Mouse (Mus musculus): ENCODE measurements at regions not wholly inside any gene's neighbourhood (a gene's known extent, or its start where the extent isn't known, plus 50 kb on each side); places are given as distances from the start of the nearest gene placed in this dataset.

DNA sequence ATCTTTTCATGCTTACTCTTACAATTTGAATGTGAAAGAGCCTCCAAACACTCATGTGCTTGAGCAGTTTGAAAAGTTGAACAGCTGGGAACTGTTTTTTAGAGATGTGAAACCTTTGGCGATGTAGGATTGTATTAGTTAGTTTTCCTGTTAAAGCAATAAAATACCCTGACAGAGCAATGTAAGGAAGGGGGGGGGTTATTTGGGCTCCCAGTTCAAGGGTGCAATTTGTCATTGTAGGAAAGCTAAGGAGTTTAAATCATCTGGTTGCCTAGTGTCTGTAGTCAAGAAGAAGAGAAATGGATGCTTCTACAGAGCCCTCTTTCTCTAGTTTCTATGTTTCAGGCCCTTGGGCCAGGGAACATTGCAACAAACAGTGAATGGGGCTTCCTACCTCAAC is 1674.5 kb upstream of the Acvr2a start:
- in situ Hi-C loops (cut with MboI; ENCODE audit: low sequenced_read_pairs in 2 of 2, unreplicated experiment in 2 of 2), result no loop called here
- Histone ChIP-seq H3K27ac (ENCODE audit: insufficient read depth, low read depth, low read length, poor library complexity, severe bottlenecking) (no peak overlapping the region), H3K4me3 (ENCODE audit: insufficient read depth in 1 of 2, low read depth in 1 of 2, low read length in 2 of 2, poor library complexity in 1 of 2, severe bottlenecking in 1 of 2) (no peak overlapping the region), H3K36me3 (ENCODE audit: control insufficient read depth, insufficient read depth, low read length, poor library complexity, severe bottlenecking) (no peaks in the 10 kb centered on the region), H3K9ac (ENCODE audit: insufficient read depth, low read depth, low read length, poor library complexity, severe bottlenecking) (no peak overlapping the region), H3K9me3 (ENCODE audit: control insufficient read depth, insufficient read depth, low read depth, low read length) (no peaks in the 10 kb centered on the region), H3K4me1 (ENCODE audit: control insufficient read depth in 2 of 2, insufficient read depth in 2 of 2, low read length in 2 of 2, poor library complexity in 1 of 2) (no peaks in the 10 kb centered on the region)
- no peak for DNase-seq (ENCODE audit: low read depth, low spot score)
- TF ChIP-seq ZC3H11A (IDR thresholded peaks at IDR 0.05; ENCODE audit: borderline replicate concordance, low read depth, low read length) (no peak), MAFK (IDR thresholded peaks at IDR 0.05; ENCODE audit: insufficient read depth, low read depth, low read length) (no peak), ZNF384 (IDR thresholded peaks at IDR 0.05; ENCODE audit: low read depth, low read length) (no peak), CHD2 (IDR thresholded peaks at IDR 0.05; ENCODE audit: low read depth, low read length) (no peak), HCFC1 (IDR thresholded peaks at IDR 0.05; ENCODE audit: borderline replicate concordance, insufficient read depth, low read length) (no peak)

DNA sequence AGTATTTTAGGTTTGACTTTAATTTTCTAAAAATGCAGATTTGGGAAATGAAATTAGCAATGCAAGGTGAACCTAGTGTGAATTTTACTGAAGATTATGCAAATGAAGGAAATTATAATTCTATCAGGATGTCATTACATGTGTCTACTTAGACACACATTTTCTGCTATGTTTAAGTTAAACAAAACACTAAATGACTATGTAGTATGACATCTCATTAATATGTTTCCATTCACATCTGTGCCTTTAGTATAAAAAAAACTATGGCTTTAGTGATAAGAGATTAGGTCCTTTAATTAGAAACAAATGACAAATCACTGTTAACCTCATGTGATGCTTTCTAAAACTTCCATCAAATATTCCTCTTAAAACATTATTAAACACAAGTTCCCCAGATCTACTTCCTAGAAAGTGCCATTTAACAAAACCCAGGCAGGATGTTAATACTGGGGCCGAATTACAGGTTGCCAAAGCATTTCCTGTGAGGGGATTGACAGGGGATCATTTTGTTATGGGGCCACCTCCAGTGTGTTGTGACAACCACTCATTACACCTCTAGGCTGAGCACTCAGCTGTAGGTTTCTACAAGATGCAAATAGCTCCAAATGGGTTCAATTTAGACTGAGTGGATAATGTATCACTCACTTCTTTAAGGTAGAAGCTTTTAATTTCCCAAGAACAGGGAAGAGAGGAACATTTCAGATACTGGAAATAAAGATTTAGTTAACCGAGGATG is 1629.7 kb upstream of the Acvr2a start:
- no peak for DNase-seq (ENCODE audit: low read depth, low spot score)
- Histone ChIP-seq H3K36me3 (ENCODE audit: control insufficient read depth, insufficient read depth, low read length, poor library complexity, severe bottlenecking) (no peaks in the 10 kb centered on the region), H3K4me1 (ENCODE audit: control insufficient read depth in 2 of 2, insufficient read depth in 2 of 2, low read length in 2 of 2, poor library complexity in 1 of 2) (no peaks in the 10 kb centered on the region), H3K9me3 (ENCODE audit: control insufficient read depth, insufficient read depth, low read depth, low read length) (no peaks in the 10 kb centered on the region), H3K27ac (ENCODE audit: insufficient read depth, low read depth, low read length, poor library complexity, severe bottlenecking) (no peak overlapping the region), H3K4me3 (ENCODE audit: insufficient read depth in 1 of 2, low read depth in 1 of 2, low read length in 2 of 2, poor library complexity in 1 of 2, severe bottlenecking in 1 of 2) (no peak overlapping the region), H3K9ac (ENCODE audit: insufficient read depth, low read depth, low read length, poor library complexity, severe bottlenecking) (no peak overlapping the region)
- in situ Hi-C loops (cut with MboI; ENCODE audit: low sequenced_read_pairs in 2 of 2, unreplicated experiment in 2 of 2), result no loop called here
- no peak for TF ChIP-seq HCFC1 (IDR thresholded peaks at IDR 0.05; ENCODE audit: borderline replicate concordance, insufficient read depth, low read length)
- no peak for TF ChIP-seq ZC3H11A (IDR thresholded peaks at IDR 0.05; ENCODE audit: borderline replicate concordance, low read depth, low read length)
- no peak for TF ChIP-seq ZNF384 (IDR thresholded peaks at IDR 0.05; ENCODE audit: low read depth, low read length)
- no peak for TF ChIP-seq CHD2 (IDR thresholded peaks at IDR 0.05; ENCODE audit: low read depth, low read length)
- TF ChIP-seq MAFK (IDR thresholded peaks at IDR 0.05; ENCODE audit: insufficient read depth, low read depth, low read length), result no peak

Measured in ES-E14 (cell line).